Mouse (Mus musculus): ENCODE measurements around the gene Crtap.

- TF ChIP-seq CTCF (IDR thresholded peaks at IDR 0.05; ENCODE audit: insufficient read depth, low read length): peak; percentile 44
- no peak for TF ChIP-seq POLR2A (IDR thresholded peaks at IDR 0.05; ENCODE audit: borderline replicate concordance, extremely low read depth, low read depth, low read length)
These were observed 27.7 kb upstream of the Crtap start for GRCm38 (mm10) chr9:114418187-114418586.

Measured in lung, adult 2 months (tissue).